Mouse (Mus musculus): ENCODE data around the gene Rnf115.
"Not testable (repeated sequence)": the region's sequence is repeated elsewhere in the genome, so short reads cannot be mapped to it uniquely, and the experiment has no call there.

Rnf115 gene

DNA sequence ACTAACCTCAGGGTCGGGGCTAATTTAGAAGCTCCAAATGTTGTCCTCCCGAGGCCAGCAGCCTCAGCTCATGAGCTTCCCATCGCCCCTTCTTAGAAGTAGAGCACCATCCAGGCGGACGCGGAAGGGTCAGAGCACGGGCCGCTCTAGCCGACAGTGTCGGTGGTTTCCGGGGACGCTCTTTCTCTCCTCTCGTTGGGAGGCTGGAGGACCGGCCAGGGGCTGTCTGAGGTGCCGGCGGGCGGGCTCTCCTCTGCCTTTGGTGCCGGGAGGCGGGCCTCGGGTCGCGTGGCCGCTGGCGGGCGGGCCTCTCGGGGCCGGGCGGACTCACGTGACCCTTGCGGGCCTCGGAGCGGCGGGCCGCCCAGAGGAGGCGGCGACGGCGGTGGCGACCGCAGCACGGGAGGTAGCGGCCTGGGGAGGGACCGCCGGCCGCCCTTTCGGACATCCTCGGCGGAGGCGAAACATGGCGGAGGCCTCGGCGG lies at the start of gene Rnf115, which contains the start of gene Polr3c:
Gene Rnf115 (plus strand): TSS at position 322 of the 485 bp plus-strand sequence.
Gene Polr3c (minus strand): TSS at position 286 of the 485 bp plus-strand sequence.
- peak; percentile 89 for DNase-seq (ENCODE audit: low read depth)

- no peak for DNase-seq (ENCODE audit: low read depth)
These were observed 49.0 kb upstream of the Rnf115 start for GRCm38 (mm10) chr3:96678456-96678855.

DNA sequence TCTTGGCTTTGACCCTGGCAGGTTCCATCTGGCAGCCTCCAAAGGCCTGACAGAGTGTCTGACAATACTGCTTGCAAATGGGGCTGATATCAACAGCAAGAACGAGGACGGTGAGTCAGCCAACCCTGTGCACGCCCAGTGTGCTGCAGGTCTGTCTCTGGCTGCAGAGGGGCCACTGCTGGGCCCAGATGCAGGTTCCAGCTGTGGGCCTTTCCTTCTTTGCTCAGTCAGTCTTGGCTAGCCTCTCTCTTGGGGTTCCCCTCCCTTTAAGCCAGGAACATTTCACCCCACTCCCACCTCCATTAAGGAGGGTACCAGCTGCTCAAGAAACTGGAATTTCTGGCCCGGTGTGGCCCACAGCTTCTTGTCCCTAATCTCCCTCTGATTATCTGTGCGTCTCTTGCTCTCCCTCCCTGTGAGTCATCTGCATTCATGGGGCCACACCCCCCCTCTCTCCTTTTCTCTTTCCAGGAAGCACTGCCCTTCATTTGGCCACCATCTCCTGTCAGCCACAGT lies 48.2 kb upstream of the Rnf115 start:
- DNase-seq (ENCODE audit: low read depth), result no peak

- DNase-seq (ENCODE audit: low read depth), result no peak
These were observed 47.1 kb upstream of the Rnf115 start for GRCm38 (mm10) chr3:96680269-96680956.

DNA sequence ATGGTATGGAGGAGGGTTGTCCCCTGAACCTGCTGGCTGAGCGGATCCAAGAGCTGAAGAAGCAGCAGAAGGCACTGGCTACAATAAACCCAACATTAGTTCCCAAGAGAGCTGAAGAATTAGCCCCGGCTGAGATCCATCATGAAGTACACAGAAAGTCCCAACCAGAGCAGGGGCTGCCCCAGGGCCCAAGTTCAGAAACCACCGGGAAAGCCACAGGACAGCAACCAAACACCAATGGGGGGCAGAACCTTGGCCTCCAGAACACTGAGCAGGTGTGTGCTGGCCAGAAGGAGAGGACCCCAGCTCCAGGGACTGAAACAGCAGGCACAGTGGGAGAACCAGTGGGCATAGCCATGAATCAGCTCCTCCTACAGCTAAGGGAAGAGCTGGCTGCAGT lies 44.0 kb upstream of the Rnf115 start:
- no peak for DNase-seq (ENCODE audit: low read depth)

- no peak for DNase-seq (ENCODE audit: low read depth)
These were observed 43.2 kb upstream of the Rnf115 start for GRCm38 (mm10) chr3:96684151-96684821.

- no peak for DNase-seq (ENCODE audit: low read depth)
These were observed 42.7 kb upstream of the Rnf115 start for GRCm38 (mm10) chr3:96684822-96685156.

- DNase-seq (ENCODE audit: low read depth), result not testable (repeated sequence)
These were observed 41.4 kb upstream of the Rnf115 start for GRCm38 (mm10) chr3:96686057-96686456.

DNA sequence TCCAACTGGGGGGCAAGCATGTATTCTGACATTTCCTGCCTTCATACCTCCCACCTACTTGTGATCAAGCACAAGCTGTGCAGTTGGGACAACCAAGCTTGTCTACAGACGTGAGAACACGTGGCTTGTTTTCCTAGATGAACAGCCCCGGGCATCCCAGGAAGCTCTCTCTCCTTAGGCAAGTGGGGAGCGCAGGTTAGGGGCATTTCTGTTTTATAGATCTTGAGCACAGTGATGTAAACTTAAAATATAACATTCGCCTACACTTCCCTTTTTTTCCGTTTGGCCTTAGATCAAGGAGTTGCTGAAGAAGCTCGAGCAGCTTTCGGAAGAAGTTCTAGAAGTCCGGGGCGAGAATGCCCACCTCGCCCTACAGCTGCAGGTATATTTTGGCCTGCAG lies 38.6 kb upstream of the Rnf115 start:
- no peak for DNase-seq (ENCODE audit: low read depth)

- DNase-seq (ENCODE audit: low read depth), result peak; percentile 46
These were observed 37.2 kb upstream of the Rnf115 start for GRCm38 (mm10) chr3:96690298-96690697.

DNA sequence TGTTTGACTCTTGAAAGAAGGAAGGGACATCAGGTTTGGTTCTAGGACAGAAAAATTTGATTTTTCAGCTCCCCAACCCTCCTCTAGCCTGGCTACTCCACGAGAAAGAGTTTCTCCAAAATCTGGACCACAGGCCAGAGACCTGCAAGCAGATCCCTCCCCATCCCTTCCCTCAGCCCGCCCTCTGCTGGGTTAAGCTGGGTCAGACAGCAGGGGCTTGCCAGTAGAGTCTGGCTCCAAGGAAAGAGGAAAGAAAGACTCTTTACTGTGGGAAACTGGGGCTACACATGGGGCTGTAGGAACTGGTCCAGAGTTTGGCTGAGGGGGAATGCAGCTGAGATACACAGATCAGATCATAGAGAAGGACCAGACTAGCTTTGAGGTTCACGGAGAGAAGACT lies 35.0 kb upstream of the Rnf115 start:
- no peak for DNase-seq (ENCODE audit: low read depth)

DNA sequence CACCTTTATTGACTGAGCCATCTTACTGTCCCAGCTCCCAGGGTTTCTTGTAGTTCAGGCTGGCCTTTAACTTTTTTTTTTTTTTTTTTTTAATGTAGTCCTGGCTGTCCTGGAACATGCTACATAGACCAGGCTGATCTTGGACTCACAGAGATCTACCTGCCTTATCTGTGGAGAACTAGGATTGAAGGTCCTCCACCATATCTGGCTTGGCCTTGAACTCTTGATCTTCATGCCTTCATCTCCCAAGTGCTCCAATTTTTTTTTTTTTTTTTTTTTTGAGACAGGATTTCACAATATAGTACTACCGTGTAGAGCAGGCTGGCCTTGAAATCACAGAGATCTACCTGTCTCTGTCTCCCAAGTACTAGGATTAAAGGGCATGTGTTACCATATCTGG lies 33.9 kb upstream of the Rnf115 start:
- no peak for DNase-seq (ENCODE audit: low read depth)

DNA sequence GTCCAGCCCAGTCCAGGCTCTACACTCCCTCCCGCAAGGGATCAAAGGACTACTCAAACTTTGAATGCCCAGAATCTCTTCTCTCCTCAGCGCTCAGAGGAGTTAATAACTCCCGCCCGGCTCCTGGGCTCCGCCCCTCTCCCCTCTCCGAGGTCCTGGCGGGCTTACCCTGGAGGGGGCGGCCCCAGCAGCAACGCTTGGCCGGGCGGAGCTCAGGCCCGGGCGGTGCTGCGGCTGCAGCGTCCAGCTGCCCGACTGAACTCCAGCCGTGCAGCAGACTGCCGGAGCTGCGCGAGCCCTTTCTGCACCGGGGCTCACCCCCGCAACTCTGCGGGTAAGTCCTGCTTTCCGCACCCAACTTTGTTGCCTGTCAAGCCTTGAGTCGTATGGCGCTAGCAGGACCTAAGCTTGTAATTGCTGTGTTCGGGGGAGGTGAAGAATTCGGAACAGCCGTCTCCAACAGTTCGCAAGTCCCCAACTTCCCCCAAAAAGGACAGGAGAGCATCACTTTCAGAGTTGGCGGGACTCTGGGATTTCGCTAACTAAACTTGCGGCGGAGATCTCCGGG lies 31.2 kb upstream of the Rnf115 start, which contains the start of gene Pias3:
Gene Pias3 (plus strand): TSS at position 187 of the 568 bp plus-strand sequence.
- peak; percentile 69 for DNase-seq (ENCODE audit: low read depth)

DNA sequence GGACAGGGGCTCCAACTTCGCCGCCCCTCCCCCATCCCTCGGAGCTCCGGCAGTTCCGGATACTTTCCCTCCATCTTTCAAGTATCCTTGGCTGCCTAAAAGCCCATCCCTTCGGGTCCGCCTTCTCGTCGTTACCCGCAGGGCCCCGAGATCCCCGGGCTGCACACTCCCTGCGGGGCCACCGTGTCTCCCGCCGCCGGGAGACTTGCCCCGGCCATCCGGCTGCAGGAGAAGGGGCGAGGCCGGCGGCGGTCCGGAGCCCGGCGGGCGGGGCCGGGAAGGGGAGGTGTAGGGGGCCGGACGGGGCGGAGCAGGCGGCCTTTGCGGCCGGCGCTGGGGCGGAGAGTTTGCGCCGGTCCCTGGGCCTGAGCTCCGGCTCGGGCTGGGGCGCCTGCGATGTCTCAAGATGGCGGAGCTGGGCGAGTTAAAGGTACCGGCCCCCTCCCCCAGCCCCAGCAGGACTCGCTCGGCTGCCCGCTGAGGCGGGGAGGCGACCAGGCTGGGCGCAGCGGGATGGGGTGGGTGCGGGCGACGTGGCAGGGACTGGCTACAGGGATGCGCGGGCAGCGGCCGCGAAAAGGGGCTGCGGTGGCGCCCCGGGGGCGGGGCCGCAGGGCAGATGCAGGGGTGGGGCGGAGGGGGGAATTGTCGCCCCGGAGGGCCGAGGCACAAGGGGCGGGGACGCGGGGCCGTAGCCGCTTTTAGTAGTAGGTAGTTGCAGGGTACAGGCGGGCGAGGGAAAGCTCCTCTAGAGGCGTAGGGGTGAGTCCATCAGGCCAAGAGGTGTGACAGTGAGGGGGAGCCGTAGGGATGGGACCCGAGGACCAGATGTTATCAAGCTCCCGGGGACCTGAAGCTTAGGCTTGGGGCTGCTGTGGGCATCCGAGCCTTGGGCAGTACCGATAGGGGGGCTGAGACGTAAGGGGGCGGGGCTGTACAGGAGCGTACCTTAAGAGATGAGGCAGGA lies 30.4 kb upstream of the Rnf115 start:
- DNase-seq (ENCODE audit: low read depth), result peak; percentile 71

DNA sequence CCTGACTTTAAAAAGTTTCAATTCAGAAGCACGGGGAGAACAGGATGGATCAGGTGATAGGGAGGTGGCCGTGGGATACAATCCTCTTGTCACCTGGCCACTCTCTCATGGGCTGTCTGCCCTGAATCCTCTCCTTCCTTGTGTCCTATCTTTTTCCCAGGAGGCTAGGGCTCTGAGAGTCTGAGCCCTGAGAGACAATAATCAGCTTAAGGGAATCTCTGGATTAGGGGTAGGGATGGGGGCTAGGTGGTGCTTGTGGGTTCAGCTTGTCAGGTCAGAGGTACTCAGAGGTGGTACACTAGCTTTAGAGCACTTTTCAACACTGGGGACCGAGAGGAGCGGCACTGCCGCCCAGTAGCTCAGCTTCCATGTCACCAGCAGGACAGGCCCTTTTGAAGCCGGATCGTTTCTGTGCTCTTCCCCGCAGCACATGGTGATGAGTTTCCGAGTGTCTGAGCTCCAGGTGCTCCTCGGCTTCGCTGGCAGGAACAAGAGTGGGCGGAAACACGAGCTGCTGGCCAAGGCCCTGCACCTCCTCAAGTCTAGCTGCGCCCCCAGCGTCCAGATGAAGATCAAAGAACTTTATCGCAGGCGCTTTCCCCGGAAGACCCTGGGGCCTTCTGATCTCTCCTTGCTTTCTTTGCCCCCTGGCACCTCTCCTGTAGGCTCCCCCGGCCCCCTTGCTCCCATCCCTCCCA lies 28.3 kb upstream of the Rnf115 start:
- no peak for DNase-seq (ENCODE audit: low read depth)

GRCm38 (mm10) chr3:96700376-96700775 lies 27.1 kb upstream of the Rnf115 start:
- DNase-seq (ENCODE audit: low read depth), result peak; percentile 54

GRCm38 (mm10) chr3:96701003-96701402 lies 26.5 kb upstream of the Rnf115 start:
- no peak for DNase-seq (ENCODE audit: low read depth)

DNA sequence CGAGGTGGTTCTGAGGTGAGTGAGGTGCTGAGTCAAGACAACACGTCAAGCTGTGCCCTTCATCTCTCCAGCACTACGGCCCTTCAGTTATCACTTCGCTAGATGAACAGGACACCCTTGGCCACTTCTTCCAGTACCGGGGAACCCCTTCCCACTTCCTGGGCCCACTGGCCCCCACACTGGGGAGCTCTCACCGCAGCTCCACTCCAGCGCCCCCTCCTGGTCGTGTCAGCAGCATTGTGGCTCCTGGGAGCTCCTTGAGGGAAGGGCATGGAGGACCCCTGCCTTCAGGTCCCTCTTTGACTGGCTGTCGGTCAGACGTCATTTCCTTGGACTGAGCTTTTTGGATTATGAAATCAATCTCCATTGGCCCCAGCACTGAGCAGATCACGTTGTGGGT lies 22.7 kb upstream of the Rnf115 start:
- peak; percentile 46 for DNase-seq (ENCODE audit: low read depth)

- no peak for DNase-seq (ENCODE audit: low read depth)
These were observed 21.2 kb upstream of the Rnf115 start for GRCm38 (mm10) chr3:96706217-96706616.

DNA sequence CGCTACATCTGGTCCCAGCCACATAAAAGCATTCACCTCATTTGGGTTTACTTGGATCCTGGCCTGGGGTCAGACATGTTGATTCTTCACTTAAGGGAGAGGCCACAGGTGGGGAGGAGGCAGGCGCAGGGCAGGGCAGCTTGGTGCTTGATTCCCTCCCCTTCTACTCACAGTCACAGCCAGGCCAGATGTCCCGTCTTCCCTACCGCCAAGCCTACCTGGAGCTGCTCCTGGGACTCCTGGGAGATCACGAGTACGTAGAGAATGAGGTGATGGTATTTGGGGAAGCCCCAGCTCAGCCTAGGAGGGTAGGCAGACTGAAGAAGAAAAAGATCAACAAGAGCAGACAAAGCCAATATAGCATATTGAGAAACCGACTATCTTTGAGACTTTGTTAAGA lies 20.5 kb upstream of the Rnf115 start:
- DNase-seq (ENCODE audit: low read depth), result no peak

Measured in naive thymus-derived CD4-positive, alpha-beta T cell, adult 2 months (primary cell).